11 mouse cellular contexts compared by ENCODE assay signal in the genomic region with DNA sequence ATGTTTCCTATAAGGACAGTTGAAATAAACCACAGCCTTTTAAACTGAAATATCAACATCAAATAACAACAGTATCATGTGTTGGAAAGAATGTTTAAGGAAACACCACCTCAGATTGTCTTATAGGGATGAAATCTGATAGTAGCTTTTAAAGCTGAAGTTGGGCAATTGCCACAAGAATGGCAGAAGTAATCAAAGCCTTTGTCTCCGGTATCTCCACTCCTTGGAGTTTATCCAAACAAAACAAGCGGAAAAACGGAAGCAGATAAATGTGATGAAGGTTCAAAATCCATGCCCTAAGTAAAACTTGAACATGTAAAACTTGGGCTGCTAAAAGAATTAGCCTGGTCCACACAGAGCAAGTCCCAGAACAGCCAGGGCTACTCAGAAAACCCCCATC.
"Had no signal": no experiment of that assay in that cellular context is flagged by ENCODE, and none has a peak within 500 bp of the region (broad histone marks: within the 10 kb centered on the region; RNA-seq: fewer than 3 reads in every experiment).

No protein-coding gene starts in this region.

- ATAC-seq: midbrain, embryonic 16.5 days had no signal

- H3K4me3 ChIP-seq: megakaryocyte, embryonic 14.5 days; midbrain, embryonic 12.5 days; stomach, embryonic 15.5 days had no signal

- H3K4me1 ChIP-seq: megakaryocyte, embryonic 14.5 days had no signal

- H3K9ac ChIP-seq: liver, embryonic 14.5 days; midbrain, embryonic 12.5 days; stomach, embryonic 15.5 days had no signal

- H3K27me3 ChIP-seq: megakaryocyte, embryonic 14.5 days; midbrain, embryonic 12.5 days; stomach, embryonic 15.5 days had no signal

- H3K9me3 ChIP-seq: megakaryocyte, embryonic 14.5 days; midbrain, embryonic 12.5 days; stomach, embryonic 15.5 days had no signal

- DNase-seq: left cerebral cortex, postnatal 4 days; lung, adult 2 months; lung, postnatal 10 days; right cerebral cortex, postnatal 14 days; thymus, postnatal 36 days had no signal

- H3K27ac ChIP-seq: liver, embryonic 14.5 days; macrophage; midbrain, embryonic 12.5 days; stomach, embryonic 15.5 days had no signal

- H3K4me2 ChIP-seq: midbrain, embryonic 12.5 days; stomach, embryonic 15.5 days had no signal

- H3K36me3 ChIP-seq: midbrain, embryonic 12.5 days; stomach, embryonic 15.5 days had no signal
